9 mouse cellular contexts compared by ENCODE assay signal in the genomic region with DNA sequence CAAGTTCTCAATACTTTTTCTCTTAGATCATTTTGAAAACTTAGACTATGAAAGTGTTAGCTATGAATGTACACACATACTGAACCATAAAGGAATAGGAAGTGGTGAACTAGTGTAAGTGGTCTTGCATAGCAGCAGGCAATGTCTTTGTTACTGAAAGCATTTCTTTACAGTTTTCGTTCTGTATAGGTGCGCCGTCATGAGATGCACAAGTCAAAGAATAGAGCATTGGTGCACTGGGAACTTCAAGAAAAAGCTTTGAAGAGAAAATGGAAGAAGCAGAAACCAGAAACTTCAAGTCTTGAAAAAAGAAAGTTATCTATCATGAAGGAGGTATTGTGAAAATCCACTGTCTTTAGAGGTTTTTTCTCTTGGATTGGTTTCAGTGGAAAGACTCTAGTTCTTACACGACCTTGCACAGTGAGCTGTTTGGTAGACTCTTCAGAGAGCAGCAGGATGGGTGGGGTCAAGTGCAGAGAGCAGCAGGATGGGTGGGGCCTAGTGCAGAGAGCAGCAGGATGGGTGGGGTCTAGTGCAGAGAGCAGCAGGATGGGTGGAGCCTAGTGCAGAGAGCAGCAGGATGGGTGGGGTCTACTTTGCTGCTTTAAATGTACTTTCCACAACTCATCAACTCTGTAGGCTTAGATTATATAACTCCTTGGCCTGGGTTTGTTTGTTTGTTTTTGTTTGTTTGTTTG. TPM values are rescaled to one million over a fixed set of nuclear protein-coding genes. Genes with fewer than 3 reads are reported as not detected.
A peak's percentile ranks its signal among the peaks of the same experiment; 100 is the strongest.
DNase-seq lines count a peak whose midpoint lies in the region; ATAC-seq and TF ChIP-seq lines count a peak whose summit lies in the region.
"Had no signal": no experiment of that assay in that cellular context is flagged by ENCODE, and none has a peak within 500 bp of the region (broad histone marks: within the 10 kb centered on the region; RNA-seq: fewer than 3 reads in every experiment).

No protein-coding gene starts in this region.

- H3K4me2 ChIP-seq in hindbrain, embryonic 12.5 days (replicated peaks) = no peak overlapping the region
- H3K4me2 ChIP-seq: embryonic facial prominence, embryonic 15.5 days had no signal

- DNase-seq in 3T3-L1 (ENCODE audit: low read depth, low spot score) (peak; percentile 42), MEL (ENCODE audit: low read depth, low spot score) (peak; percentile 89)
- DNase-seq in heart, adult 9 months (ENCODE audit: low spot score in 2 of 2) = peak; percentile 62 to 84
- peak; percentile 51 for DNase-seq in kidney, postnatal 14 days
- DNase-seq in skeletal muscle tissue, adult 2 months (ENCODE audit: low read depth, low spot score) = peak; percentile 58
- no peak for DNase-seq in cerebellum, adult 9-11 months
- DNase-seq in frontal cortex, postnatal 25 days (ENCODE audit: low spot score in 2 of 2) = no peak

- no peaks in the 10 kb centered on the region for H3K27me3 ChIP-seq in MEL (ENCODE audit: control insufficient read depth in 1 of 2, insufficient read depth in 2 of 2, low read length in 2 of 2)
- H3K27me3 ChIP-seq in hindbrain, embryonic 12.5 days = no peaks in the 10 kb centered on the region
- H3K27me3 ChIP-seq: embryonic facial prominence, embryonic 15.5 days had no signal

- H3K79me2 ChIP-seq in MEL (ENCODE audit: control insufficient read depth, insufficient read depth, low read length, poor library complexity) = no peaks in the 10 kb centered on the region

- TF ChIP-seq RAD21 in MEL (IDR thresholded peaks at IDR 0.05; ENCODE audit: low read depth, low read length) = no peak

- no peak for TF ChIP-seq CTCF in MEL (IDR thresholded peaks at IDR 0.05 in 2 of 3, conservative IDR thresholded peaks at IDR 0.05 in 1 of 3; ENCODE audit: control insufficient read depth in 1 of 3, insufficient read depth in 1 of 3, low read depth in 2 of 3, low read length in 3 of 3, poor library complexity in 1 of 3, severe bottlenecking in 1 of 3)

- H3K36me3 ChIP-seq in MEL (ENCODE audit: control insufficient read depth in 1 of 2, insufficient read depth in 2 of 2, low read length in 2 of 2) = peaks cover 0 to 15% of the 10 kb centered on the region in 2 experiments; a peak in 3 of 4 replicates
- peaks cover 12% of the 10 kb centered on the region; the same call in 1 of the 2 replicates for H3K36me3 ChIP-seq in hindbrain, embryonic 12.5 days

- H3K9ac ChIP-seq in MEL (ENCODE audit: control insufficient read depth, low read depth, low read length, poor library complexity, severe bottlenecking) = no peak overlapping the region
- H3K9ac ChIP-seq in hindbrain, embryonic 12.5 days = no peak overlapping the region
- H3K9ac ChIP-seq: embryonic facial prominence, embryonic 15.5 days had no signal

- ATAC-seq in hindbrain, embryonic 12.5 days (ENCODE audit: low FRiP score) = no peak

- no peaks in the 10 kb centered on the region for H3K9me3 ChIP-seq in MEL (replicated peaks; ENCODE audit: insufficient read depth, low read length)
- no peaks in the 10 kb centered on the region for H3K9me3 ChIP-seq in hindbrain, embryonic 12.5 days (replicated peaks)
- H3K9me3 ChIP-seq: embryonic facial prominence, embryonic 15.5 days had no signal

- 73% methylated on average over 4 of the region's 4 CpGs for WGBS in hindbrain, embryonic 12.5 days

- no peak for TF ChIP-seq POLR2A in MEL (IDR thresholded peaks at IDR 0.05; ENCODE audit: control insufficient read depth in 1 of 2, insufficient read depth in 1 of 2, low read depth in 1 of 2, low read length in 2 of 2, poor library complexity in 1 of 2)

- H3K4me3 ChIP-seq in MEL (ENCODE audit: control insufficient read depth in 1 of 2, insufficient read depth in 1 of 2, low read depth in 2 of 2, low read length in 2 of 2) = no peak overlapping the region
- H3K4me3 ChIP-seq in hindbrain, embryonic 12.5 days = no peak overlapping the region
- H3K4me3 ChIP-seq: embryonic facial prominence, embryonic 15.5 days had no signal

- peaks cover 6 to 10% of the 10 kb centered on the region in 2 experiments; a peak in 3 of 4 replicates for H3K4me1 ChIP-seq in MEL (ENCODE audit: control insufficient read depth in 1 of 2, insufficient read depth in 2 of 2, low read length in 2 of 2)
- H3K4me1 ChIP-seq in hindbrain, embryonic 12.5 days = no peaks in the 10 kb centered on the region
- H3K4me1 ChIP-seq: embryonic facial prominence, embryonic 15.5 days had no signal

- TF ChIP-seq EP300 in MEL (IDR thresholded peaks at IDR 0.05; ENCODE audit: low read depth in 1 of 2, low read length in 2 of 2) = 0 out of 4 replicates have a peak, but pooled peaks of 1 of the 2 experiments have one; percentile 3

- H3K27ac ChIP-seq in MEL (ENCODE audit: control insufficient read depth, low read depth, low read length) = no peak overlapping the region
- no peak overlapping the region for H3K27ac ChIP-seq in hindbrain, embryonic 12.5 days
- H3K27ac ChIP-seq: embryonic facial prominence, embryonic 15.5 days had no signal

TF ChIP-seq in MEL, 35 proteins besides CTCF, POLR2A, EP300 and RAD21:
- no peak for TF ChIP-seq ZNF384 (IDR thresholded peaks at IDR 0.05; ENCODE audit: low read depth, low read length)
- TF ChIP-seq SIN3A (IDR thresholded peaks at IDR 0.05; ENCODE audit: low read length) = no peak
- TF ChIP-seq NRF1 (IDR thresholded peaks at IDR 0.05; ENCODE audit: insufficient read depth, low read depth, low read length, poor library complexity, severe bottlenecking) = no peak
- TF ChIP-seq KAT2A (conservative IDR thresholded peaks at IDR 0.05; ENCODE audit: low read depth, low read length) = no peak
- TF ChIP-seq NELFE (IDR thresholded peaks at IDR 0.05; ENCODE audit: low read depth, low read length) = no peak
- no peak for TF ChIP-seq POLR2AphosphoS2 (IDR thresholded peaks at IDR 0.05; ENCODE audit: low read length)
- no peak for TF ChIP-seq GABPA (IDR thresholded peaks at IDR 0.05; ENCODE audit: low read depth, low read length)
- no peak for TF ChIP-seq TBP (IDR thresholded peaks at IDR 0.05; ENCODE audit: low read depth, low read length)
- TF ChIP-seq ELF1 (IDR thresholded peaks at IDR 0.05; ENCODE audit: low read depth, low read length) = no peak
- TF ChIP-seq ZC3H11A (IDR thresholded peaks at IDR 0.05; ENCODE audit: low read depth, low read length) = no peak
- no peak for TF ChIP-seq UBTF (IDR thresholded peaks at IDR 0.05; ENCODE audit: borderline replicate concordance, insufficient read depth, low read depth, low read length)
- TF ChIP-seq HCFC1 (IDR thresholded peaks at IDR 0.05; ENCODE audit: low read depth, low read length) = no peak
- no peak for TF ChIP-seq BHLHE40 (IDR thresholded peaks at IDR 0.05; ENCODE audit: borderline replicate concordance, low read depth, low read length)
- no peak for TF ChIP-seq MEF2A (IDR thresholded peaks at IDR 0.05; ENCODE audit: extremely low read depth, insufficient replicate concordance, low read depth, low read length, poor library complexity, severe bottlenecking)

RNA-seq across cellular contexts. Expression of a gene that starts 10.8 kb away (rescaled TPM):
- total RNA-seq in MEL (2012; rRNA removed) = 14.4 and 14.8 TPM in 2 replicates
- polyA plus RNA-seq in MEL (2012; ENCODE audit: insufficient read depth in 1 of 2, insufficient read length in 2 of 2, low read depth in 1 of 2, low replicate concordance in 2 of 2, missing spikeins in 1 of 2) = 10 to 100 TPM in 1 of 2 experiments, not detected in 1; 24.1 TPM
- polyA plus RNA-seq in hindbrain, embryonic 12.5 days (2016; fragmentation: Nextera tagmentation; extraction: Ambion mirVana) = 25.5 and 27.0 TPM in 2 replicates

RNA-seq across cellular contexts. Expression of a gene that starts 24.7 kb away (rescaled TPM):
- total RNA-seq in MEL (2012; rRNA removed) = not detected in 2 replicates
- not detected for polyA plus RNA-seq in MEL (2012; ENCODE audit: insufficient read depth in 1 of 2, insufficient read length in 2 of 2, low read depth in 1 of 2, low replicate concordance in 2 of 2, missing spikeins in 1 of 2)
- polyA plus RNA-seq in hindbrain, embryonic 12.5 days (2016; fragmentation: Nextera tagmentation; extraction: Ambion mirVana) = 0.42 and 0.71 TPM in 2 replicates

RNA-seq across cellular contexts. Expression of a gene that starts 36.9 kb away (rescaled TPM):
- total RNA-seq in MEL (2012; rRNA removed) = not detected in 2 replicates
- not detected for polyA plus RNA-seq in MEL (2012; ENCODE audit: insufficient read depth in 1 of 2, insufficient read length in 2 of 2, low read depth in 1 of 2, low replicate concordance in 2 of 2, missing spikeins in 1 of 2)
- polyA plus RNA-seq in hindbrain, embryonic 12.5 days (2016; fragmentation: Nextera tagmentation; extraction: Ambion mirVana) = 6.4 and 8.3 TPM in 2 replicates

Comparison
In these comparisons a context has a peak if more than half of its experiments do, and no peak if none do; other contexts are left out.
1. DNase-seq: peak in 3T3-L1 (single experiment), MEL (single experiment), heart, adult 9 months (2 of 2), kidney, postnatal 14 days (single experiment) and skeletal muscle tissue, adult 2 months (single experiment); none in cerebellum, adult 9-11 months (single experiment) and frontal cortex, postnatal 25 days (0 of 2).